Mouse (Mus musculus): Measurements from ENCODE around the gene Kcnh2. TPM values are rescaled to one million over a fixed set of nuclear protein-coding genes. Genes with fewer than 3 reads are reported as not detected.

The Kcnh2 gene
- polyA plus RNA-seq, 1 experiment from 2014 or later, result 7.0 TPM

- H3K4me2 ChIP-seq, result no peak overlapping the region; the same call in 1 of the 2 replicates
- H3K27ac ChIP-seq, result peak overlapping the region; percentile 50; the same call in 1 of the 2 replicates
- H3K27me3 ChIP-seq, result peaks cover 10% of the 10 kb centered on the region
- WGBS, result 48% methylated on average over 4 of the region's 4 CpGs
- H3K9ac ChIP-seq, result peak overlapping the region; percentile 16; the same call in 1 of the 2 replicates
- no peak overlapping the region for H3K4me3 ChIP-seq
- H3K9me3 ChIP-seq, result no peaks in the 10 kb centered on the region
- H3K4me1 ChIP-seq, result peaks cover 36% of the 10 kb centered on the region
- no peaks in the 10 kb centered on the region for H3K36me3 ChIP-seq
- no peak for ATAC-seq (ENCODE audit: borderline replicate concordance, extremely low read depth, low FRiP score, low TSS enrichment)
These were observed 24.5 kb downstream of the Kcnh2 start for GRCm38 (mm10) chr5:24326842-24327417.

- Histone ChIP-seq H3K27me3 (peaks cover 10% of the 10 kb centered on the region; the same call in 1 of the 2 replicates), H3K9ac (no peak overlapping the region), H3K4me2 (no peak overlapping the region), H3K36me3 (no peaks in the 10 kb centered on the region), H3K4me3 (no peak overlapping the region), H3K4me1 (peaks cover 38% of the 10 kb centered on the region), H3K27ac (no peak overlapping the region), H3K9me3 (no peaks in the 10 kb centered on the region)
- ATAC-seq (ENCODE audit: borderline replicate concordance, extremely low read depth, low FRiP score, low TSS enrichment), result no peak
- WGBS, result 84% methylated on average over 15 of the region's 15 CpGs
These were observed 25.1 kb downstream of the Kcnh2 start for GRCm38 (mm10) chr5:24326166-24326841.

DNA sequence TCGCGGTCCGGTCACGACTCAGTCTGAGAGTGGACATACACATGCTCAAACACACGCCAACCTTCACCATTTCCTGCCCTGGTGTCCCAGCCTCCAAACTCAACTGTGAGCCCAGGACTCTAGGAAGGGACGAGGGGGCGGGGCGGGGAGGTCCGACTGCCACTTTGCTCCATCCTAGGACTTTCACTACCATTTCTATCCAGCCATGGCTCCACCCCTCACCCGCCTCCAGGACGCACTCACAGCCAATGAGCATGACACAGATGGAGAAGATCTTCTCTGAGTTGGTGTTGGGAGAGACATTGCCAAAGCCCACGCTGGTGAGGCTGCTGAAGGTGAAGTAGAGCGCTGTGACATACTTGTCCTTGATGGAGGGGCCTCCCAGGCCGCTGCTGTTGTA lies 26.2 kb downstream of the Kcnh2 start:
- Histone ChIP-seq H3K27ac (no peak overlapping the region), H3K9ac (no peak overlapping the region), H3K36me3 (no peaks in the 10 kb centered on the region), H3K9me3 (no peaks in the 10 kb centered on the region), H3K4me2 (no peak overlapping the region), H3K4me1 (peaks cover 42% of the 10 kb centered on the region), H3K27me3 (peaks cover 10% of the 10 kb centered on the region; the same call in 1 of the 2 replicates), H3K4me3 (no peak overlapping the region)
- no peak for ATAC-seq (ENCODE audit: borderline replicate concordance, extremely low read depth, low FRiP score, low TSS enrichment)
- WGBS, result 54% methylated on average over 14 of the region's 14 CpGs

- H3K4me1 ChIP-seq, result peaks cover 26% of the 10 kb centered on the region
- H3K36me3 ChIP-seq, result no peaks in the 10 kb centered on the region
- H3K4me2 ChIP-seq, result no peak overlapping the region
- WGBS, result 23% methylated on average over 22 of the region's 22 CpGs
- H3K27me3 ChIP-seq, result peaks cover 10% of the 10 kb centered on the region; the same call in 1 of the 2 replicates
- no peak overlapping the region for H3K9ac ChIP-seq
- H3K9me3 ChIP-seq, result no peaks in the 10 kb centered on the region
- H3K4me3 ChIP-seq, result no peak overlapping the region
- no peak overlapping the region for H3K27ac ChIP-seq
- no peak for ATAC-seq (ENCODE audit: borderline replicate concordance, extremely low read depth, low FRiP score, low TSS enrichment)
These were observed 29.4 kb downstream of the Kcnh2 start for GRCm38 (mm10) chr5:24321711-24322682.

- H3K4me1 ChIP-seq, result peaks cover 21% of the 10 kb centered on the region
- H3K9ac ChIP-seq, result no peak overlapping the region
- 45% methylated on average over 5 of the region's 5 CpGs for WGBS
- peaks cover 4% of the 10 kb centered on the region; the same call in 1 of the 2 replicates for H3K27me3 ChIP-seq
- 0 out of 2 replicates have a peak overlapping the region, but pooled peaks have one; percentile 69 for H3K27ac ChIP-seq
- no peaks in the 10 kb centered on the region for H3K9me3 ChIP-seq
- H3K4me3 ChIP-seq, result no peak overlapping the region
- ATAC-seq (ENCODE audit: borderline replicate concordance, extremely low read depth, low FRiP score, low TSS enrichment), result no peak
- no peaks in the 10 kb centered on the region for H3K36me3 ChIP-seq
- 0 out of 2 replicates have a peak overlapping the region, but pooled peaks have one; percentile 32 for H3K4me2 ChIP-seq
These were observed 30.5 kb downstream of the Kcnh2 start for GRCm38 (mm10) chr5:24320894-24321293.

DNA sequence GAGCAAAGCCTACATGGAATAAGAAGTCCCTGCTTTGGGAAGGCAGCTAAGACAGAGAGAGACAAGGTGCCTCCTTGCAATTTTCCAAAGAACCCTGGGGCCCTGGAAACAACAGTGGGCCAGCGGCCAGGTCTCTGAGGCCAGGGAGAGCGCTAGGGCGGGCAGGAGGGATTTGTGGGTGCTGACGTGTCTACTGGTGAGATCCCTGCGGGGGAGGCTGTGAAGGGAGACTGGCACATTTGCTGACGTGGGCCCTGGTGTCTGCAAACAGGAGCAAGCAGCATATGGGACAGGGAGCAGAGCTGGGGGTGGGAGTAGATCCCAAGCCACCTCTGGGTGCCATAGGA lies 31.0 kb downstream of the Kcnh2 start:
- H3K27ac ChIP-seq, result peak overlapping the region; percentile 69
- peak overlapping the region; percentile 32 for H3K4me2 ChIP-seq
- WGBS, result 41% methylated on average over 6 of the region's 6 CpGs
- ATAC-seq (ENCODE audit: borderline replicate concordance, extremely low read depth, low FRiP score, low TSS enrichment), result peak; percentile 36; the same call in 1 of the 2 replicates
- H3K4me1 ChIP-seq, result peaks cover 21% of the 10 kb centered on the region
- no peaks in the 10 kb centered on the region for H3K9me3 ChIP-seq
- H3K4me3 ChIP-seq, result peak overlapping the region; percentile 14; the same call in 1 of the 2 replicates
- no peaks in the 10 kb centered on the region for H3K36me3 ChIP-seq
- peaks cover under 1% of the 10 kb centered on the region; the same call in 1 of the 2 replicates for H3K27me3 ChIP-seq
- no peak overlapping the region for H3K9ac ChIP-seq

GRCm38 (mm10) chr5:24319776-24320466 lies 31.5 kb downstream of the Kcnh2 start:
- H3K9me3 ChIP-seq, result no peaks in the 10 kb centered on the region
- 12% methylated on average over 13 of the region's 13 CpGs for WGBS
- no peaks in the 10 kb centered on the region for H3K36me3 ChIP-seq
- peak; percentile 33; the same call in 1 of the 2 replicates for ATAC-seq (ENCODE audit: borderline replicate concordance, extremely low read depth, low FRiP score, low TSS enrichment)
- H3K4me2 ChIP-seq, result peak overlapping the region; percentile 32
- no peak overlapping the region for H3K9ac ChIP-seq
- peak overlapping the region; percentile 14; the same call in 1 of the 2 replicates for H3K4me3 ChIP-seq
- H3K27me3 ChIP-seq, result no peaks in the 10 kb centered on the region; the same call in 1 of the 2 replicates
- peak overlapping the region; percentile 69 for H3K27ac ChIP-seq
- peaks cover 21% of the 10 kb centered on the region for H3K4me1 ChIP-seq

GRCm38 (mm10) chr5:24309223-24309622 lies 42.2 kb downstream of the Kcnh2 start:
- peaks cover 4% of the 10 kb centered on the region; the same call in 1 of the 2 replicates for H3K9me3 ChIP-seq
- H3K4me3 ChIP-seq, result no peak overlapping the region
- H3K4me2 ChIP-seq, result no peak overlapping the region
- H3K27ac ChIP-seq, result no peak overlapping the region
- H3K27me3 ChIP-seq, result no peaks in the 10 kb centered on the region
- no peak for ATAC-seq (ENCODE audit: borderline replicate concordance, extremely low read depth, low FRiP score, low TSS enrichment)
- no peak overlapping the region for H3K9ac ChIP-seq
- 91% methylated on average over 2 of the region's 2 CpGs for WGBS
- no peaks in the 10 kb centered on the region for H3K4me1 ChIP-seq
- no peaks in the 10 kb centered on the region for H3K36me3 ChIP-seq

- WGBS, result 72% methylated on average over 7 of the region's 7 CpGs
These were observed 42.8 kb downstream of the Kcnh2 start for GRCm38 (mm10) chr5:24308621-24309020.

DNA sequence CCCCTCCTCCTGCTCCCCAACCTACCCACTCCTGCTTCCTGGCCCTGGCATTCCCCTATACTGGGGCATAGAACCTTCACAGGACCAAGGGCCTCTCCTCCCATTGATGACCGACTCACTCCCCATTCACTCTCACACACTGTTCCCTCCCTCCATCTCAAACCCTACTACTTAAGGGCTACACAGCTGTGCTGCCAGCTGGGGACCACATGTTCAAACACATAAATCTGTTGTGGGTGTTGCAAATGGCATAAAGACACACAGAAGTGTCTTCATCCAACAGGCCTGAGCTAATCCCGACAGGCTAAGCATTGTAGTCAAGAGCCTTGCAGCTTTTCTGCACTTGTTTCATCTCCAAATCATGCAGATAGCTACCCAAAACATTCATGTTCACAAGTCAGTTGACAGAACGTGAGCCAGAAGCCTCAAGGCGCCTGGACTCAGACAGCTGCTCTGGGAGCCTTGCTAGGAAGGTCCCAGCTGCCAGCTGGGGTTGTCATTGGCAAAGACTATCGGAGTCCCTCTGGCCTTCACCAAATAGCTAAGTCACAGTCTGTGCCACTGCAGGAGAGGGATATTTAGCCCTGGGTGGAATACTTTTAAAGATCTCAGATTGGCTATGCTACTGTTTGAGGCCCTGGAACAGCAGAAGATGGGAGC lies 44.2 kb downstream of the Kcnh2 start:
- 47% methylated on average over 5 of the region's 5 CpGs for WGBS
- no peak overlapping the region for H3K9ac ChIP-seq
- H3K4me2 ChIP-seq, result no peak overlapping the region
- no peaks in the 10 kb centered on the region for H3K27me3 ChIP-seq
- no peak for ATAC-seq (ENCODE audit: borderline replicate concordance, extremely low read depth, low FRiP score, low TSS enrichment)
- H3K27ac ChIP-seq, result no peak overlapping the region
- no peaks in the 10 kb centered on the region for H3K4me1 ChIP-seq
- no peak overlapping the region for H3K4me3 ChIP-seq
- no peaks in the 10 kb centered on the region for H3K36me3 ChIP-seq
- H3K9me3 ChIP-seq, result no peaks in the 10 kb centered on the region

More at GRCm38 (mm10) chr5:24308621-24309020, 42.8 kb downstream of the Kcnh2 start:
- Histone ChIP-seq H3K9ac (no peak overlapping the region), H3K27ac (no peak overlapping the region), H3K4me1 (no peaks in the 10 kb centered on the region), H3K27me3 (no peaks in the 10 kb centered on the region), H3K4me3 (no peak overlapping the region), H3K4me2 (no peak overlapping the region), H3K36me3 (no peaks in the 10 kb centered on the region), H3K9me3 (no peaks in the 10 kb centered on the region)
- ATAC-seq (ENCODE audit: borderline replicate concordance, extremely low read depth, low FRiP score, low TSS enrichment), result no peak

Data from lung, embryonic 15.5 days (tissue).